Mouse (Mus musculus): ENCODE data around the gene Tsc22d3. TPM values are rescaled to one million over a fixed set of nuclear protein-coding genes. Genes with fewer than 3 reads are reported as not detected.

Tsc22d3 gene
- total and polyA plus RNA-seq, 2 experiments from 2014 or later, result 172 to 240 TPM

DNA sequence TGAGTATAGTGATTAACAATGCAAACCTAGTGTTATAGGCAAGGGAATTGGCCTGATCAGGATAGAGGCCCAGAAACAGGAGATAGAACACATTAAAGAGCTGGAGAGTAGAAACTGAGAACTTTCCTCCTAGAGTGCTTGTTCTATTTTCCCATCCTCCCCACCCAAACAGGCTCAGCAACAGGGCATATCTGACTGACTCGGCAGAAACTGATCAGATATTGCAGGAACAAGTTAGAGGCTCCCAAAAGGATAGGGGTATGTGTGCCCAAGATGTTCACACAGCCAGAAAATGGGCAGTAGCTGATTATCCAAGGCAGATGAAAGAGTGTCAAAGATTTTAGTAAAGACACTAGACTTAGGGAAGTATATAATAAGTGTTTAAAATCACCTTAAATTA, 25.3 kb downstream of the Tsc22d3 start:
- TF ChIP-seq CTCF (IDR thresholded peaks at IDR 0.05; ENCODE audit: low read depth) (no peak), EP300 (IDR thresholded peaks at IDR 0.05; ENCODE audit: low read depth) (no peak)
- Histone ChIP-seq H3K4me2 (ENCODE audit: low read depth, low read length) (no peak overlapping the region), H3K9ac (replicated peaks; ENCODE audit: low read depth, low read length) (no peak overlapping the region), H3K27ac (ENCODE audit: low read depth) (no peak overlapping the region), H3K36me3 (replicated peaks; ENCODE audit: control insufficient read depth, insufficient read depth, low read length) (no peaks in the 10 kb centered on the region), H3K9me3 (replicated peaks; ENCODE audit: control insufficient read depth, low read length) (no peaks in the 10 kb centered on the region), H3K4me3 (ENCODE audit: low read depth, low read length) (no peak overlapping the region), H3K27me3 (ENCODE audit: control insufficient read depth, insufficient read depth, low read length) (no peaks in the 10 kb centered on the region), H3K4me1 (ENCODE audit: control insufficient read depth, insufficient read depth) (no peaks in the 10 kb centered on the region)
- DNase-seq (ENCODE audit: low spot score), result no peak
- ATAC-seq (ENCODE audit: insufficient read depth, low read depth), result no peak
- 47% methylated on average over 1 of the region's 1 CpGs for WGBS

DNA sequence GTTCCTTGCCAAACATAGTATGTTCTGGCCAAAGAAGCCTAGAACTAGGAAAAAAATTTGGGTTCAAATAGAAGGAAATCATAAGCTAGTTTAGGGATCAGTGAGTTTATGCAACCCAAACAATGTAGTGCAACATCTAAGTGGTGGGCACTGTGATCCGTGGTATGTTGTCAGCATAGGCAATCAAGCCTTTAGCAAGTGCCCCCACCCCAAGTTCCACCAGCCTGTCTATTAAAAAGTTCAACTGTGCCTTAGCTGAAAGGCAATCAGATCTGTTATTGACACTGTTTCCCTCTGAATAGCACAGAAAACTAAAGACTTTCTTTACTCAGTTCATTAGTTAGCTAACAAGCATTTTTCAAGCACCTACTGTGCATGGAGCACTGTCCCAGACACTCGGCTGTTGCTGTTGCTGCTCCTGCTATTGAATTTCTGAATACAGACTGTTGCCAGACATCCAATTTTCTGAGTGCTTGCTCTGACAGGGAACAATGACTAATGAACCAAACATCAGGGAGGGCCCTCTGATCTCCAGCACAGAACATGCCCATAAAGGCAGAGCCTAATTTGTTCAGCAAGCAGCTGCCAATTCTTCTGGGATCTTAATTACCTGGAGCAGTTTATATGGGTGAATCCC, 27.6 kb downstream of the Tsc22d3 start:
- no peak for TF ChIP-seq EP300 (IDR thresholded peaks at IDR 0.05; ENCODE audit: low read depth)
- TF ChIP-seq CTCF (IDR thresholded peaks at IDR 0.05; ENCODE audit: low read depth), result no peak
- Histone ChIP-seq H3K9me3 (replicated peaks; ENCODE audit: control insufficient read depth, low read length) (no peaks in the 10 kb centered on the region), H3K36me3 (replicated peaks; ENCODE audit: control insufficient read depth, insufficient read depth, low read length) (no peaks in the 10 kb centered on the region), H3K4me3 (ENCODE audit: low read depth, low read length) (no peak overlapping the region), H3K27me3 (ENCODE audit: control insufficient read depth, insufficient read depth, low read length) (no peaks in the 10 kb centered on the region), H3K4me2 (ENCODE audit: low read depth, low read length) (no peak overlapping the region), H3K9ac (replicated peaks; ENCODE audit: low read depth, low read length) (no peak overlapping the region), H3K27ac (ENCODE audit: low read depth) (0 out of 2 replicates have a peak overlapping the region, but pooled peaks have one; percentile 34), H3K4me1 (ENCODE audit: control insufficient read depth, insufficient read depth) (peaks cover 3% of the 10 kb centered on the region; the same call in 1 of the 2 replicates)
- DNase-seq (ENCODE audit: low spot score) (no peak), ATAC-seq (ENCODE audit: insufficient read depth, low read depth) (peak; percentile 53; the same call in 1 of the 2 replicates)
- WGBS, result 41% methylated on average over 2 of the region's 2 CpGs

DNA sequence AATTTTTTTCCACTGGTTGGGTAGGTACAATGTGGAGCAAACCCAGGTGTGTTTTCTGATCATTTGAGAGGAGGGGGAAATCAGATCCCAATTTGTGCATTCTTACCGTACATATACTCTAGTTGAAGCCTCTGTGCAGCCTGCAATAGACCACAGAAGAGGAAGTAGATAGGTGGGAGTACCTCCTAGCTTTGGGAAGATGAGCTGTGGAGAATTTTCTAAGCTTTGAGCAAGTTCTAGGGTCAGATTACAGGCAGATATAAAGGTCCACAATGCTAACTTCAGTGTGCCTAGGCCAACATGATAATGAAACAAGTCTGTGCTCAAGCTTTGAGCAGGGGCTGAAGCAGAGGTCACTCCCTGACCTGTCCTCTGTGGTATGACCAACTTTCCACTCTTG, 30.9 kb downstream of the Tsc22d3 start:
- 55% methylated on average over 1 of the region's 1 CpGs for WGBS

GRCm38 (mm10) chrX:140567711-140568407, 32.6 kb downstream of the Tsc22d3 start:
- Histone ChIP-seq H3K4me1 (ENCODE audit: control insufficient read depth, insufficient read depth) (peaks cover 8% of the 10 kb centered on the region; the same call in 1 of the 2 replicates), H3K9ac (replicated peaks; ENCODE audit: low read depth, low read length) (no peak overlapping the region), H3K9me3 (replicated peaks; ENCODE audit: control insufficient read depth, low read length) (no peaks in the 10 kb centered on the region), H3K36me3 (replicated peaks; ENCODE audit: control insufficient read depth, insufficient read depth, low read length) (no peaks in the 10 kb centered on the region), H3K27ac (ENCODE audit: low read depth) (peak overlapping the region; percentile 78), H3K27me3 (ENCODE audit: control insufficient read depth, insufficient read depth, low read length) (no peaks in the 10 kb centered on the region), H3K4me2 (ENCODE audit: low read depth, low read length) (no peak overlapping the region), H3K4me3 (ENCODE audit: low read depth, low read length) (no peak overlapping the region)
- 25% methylated on average over 1 of the region's 1 CpGs for WGBS
- DNase-seq (ENCODE audit: low spot score), result peak; percentile 78
- peak; percentile 72 for ATAC-seq (ENCODE audit: insufficient read depth, low read depth)
- TF ChIP-seq CTCF (IDR thresholded peaks at IDR 0.05; ENCODE audit: low read depth) (no peak), EP300 (IDR thresholded peaks at IDR 0.05; ENCODE audit: low read depth) (peak; percentile 72; the same call in 1 of the 2 replicates)

More for the DNA sequence above, 30.9 kb downstream of the Tsc22d3 start:
- Histone ChIP-seq H3K4me1 (ENCODE audit: control insufficient read depth, insufficient read depth) (peaks cover 8% of the 10 kb centered on the region; the same call in 1 of the 2 replicates), H3K4me3 (ENCODE audit: low read depth, low read length) (no peak overlapping the region), H3K27me3 (ENCODE audit: control insufficient read depth, insufficient read depth, low read length) (no peaks in the 10 kb centered on the region), H3K9me3 (replicated peaks; ENCODE audit: control insufficient read depth, low read length) (no peaks in the 10 kb centered on the region), H3K9ac (replicated peaks; ENCODE audit: low read depth, low read length) (no peak overlapping the region), H3K36me3 (replicated peaks; ENCODE audit: control insufficient read depth, insufficient read depth, low read length) (no peaks in the 10 kb centered on the region), H3K4me2 (ENCODE audit: low read depth, low read length) (no peak overlapping the region), H3K27ac (ENCODE audit: low read depth) (no peak overlapping the region)
- no peak for DNase-seq (ENCODE audit: low spot score)
- TF ChIP-seq EP300 (IDR thresholded peaks at IDR 0.05; ENCODE audit: low read depth) (no peak), CTCF (IDR thresholded peaks at IDR 0.05; ENCODE audit: low read depth) (no peak)
- ATAC-seq (ENCODE audit: insufficient read depth, low read depth), result no peak

GRCm38 (mm10) chrX:140565759-140566158, 34.7 kb downstream of the Tsc22d3 start:
- H3K4me1 ChIP-seq (ENCODE audit: control insufficient read depth, insufficient read depth), result peaks cover 8% of the 10 kb centered on the region; the same call in 1 of the 2 replicates
- H3K4me2 ChIP-seq (ENCODE audit: low read depth, low read length), result no peak overlapping the region
- no peaks in the 10 kb centered on the region for H3K27me3 ChIP-seq (ENCODE audit: control insufficient read depth, insufficient read depth, low read length)
- no peak overlapping the region for H3K4me3 ChIP-seq (ENCODE audit: low read depth, low read length)
- H3K9ac ChIP-seq (replicated peaks; ENCODE audit: low read depth, low read length), result no peak overlapping the region
- TF ChIP-seq CTCF (IDR thresholded peaks at IDR 0.05; ENCODE audit: low read depth), result no peak
- no peak for TF ChIP-seq EP300 (IDR thresholded peaks at IDR 0.05; ENCODE audit: low read depth)
- H3K27ac ChIP-seq (ENCODE audit: low read depth), result peak overlapping the region; percentile 76; the same call in 1 of the 2 replicates
- H3K36me3 ChIP-seq (replicated peaks; ENCODE audit: control insufficient read depth, insufficient read depth, low read length), result no peaks in the 10 kb centered on the region
- no peaks in the 10 kb centered on the region for H3K9me3 ChIP-seq (replicated peaks; ENCODE audit: control insufficient read depth, low read length)
- DNase-seq (ENCODE audit: low spot score) (no peak), ATAC-seq (ENCODE audit: insufficient read depth, low read depth) (no peak)
- WGBS, result 83% methylated on average over 2 of the region's 2 CpGs

Data from heart, postnatal 0 days (tissue).